Mouse (Mus musculus) fat pad, adult 2 months (tissue): Measurements from ENCODE around the gene Slc16a11.

Experiments used
- DNase-seq: peaks from one replicate; pipeline ENCODE4 v3.0.0-alpha.2; 2011; ENCODE audit warnings: low read depth, low spot score; ENCODE audit errors: extremely low read depth

Slc16a11 gene

DNA sequence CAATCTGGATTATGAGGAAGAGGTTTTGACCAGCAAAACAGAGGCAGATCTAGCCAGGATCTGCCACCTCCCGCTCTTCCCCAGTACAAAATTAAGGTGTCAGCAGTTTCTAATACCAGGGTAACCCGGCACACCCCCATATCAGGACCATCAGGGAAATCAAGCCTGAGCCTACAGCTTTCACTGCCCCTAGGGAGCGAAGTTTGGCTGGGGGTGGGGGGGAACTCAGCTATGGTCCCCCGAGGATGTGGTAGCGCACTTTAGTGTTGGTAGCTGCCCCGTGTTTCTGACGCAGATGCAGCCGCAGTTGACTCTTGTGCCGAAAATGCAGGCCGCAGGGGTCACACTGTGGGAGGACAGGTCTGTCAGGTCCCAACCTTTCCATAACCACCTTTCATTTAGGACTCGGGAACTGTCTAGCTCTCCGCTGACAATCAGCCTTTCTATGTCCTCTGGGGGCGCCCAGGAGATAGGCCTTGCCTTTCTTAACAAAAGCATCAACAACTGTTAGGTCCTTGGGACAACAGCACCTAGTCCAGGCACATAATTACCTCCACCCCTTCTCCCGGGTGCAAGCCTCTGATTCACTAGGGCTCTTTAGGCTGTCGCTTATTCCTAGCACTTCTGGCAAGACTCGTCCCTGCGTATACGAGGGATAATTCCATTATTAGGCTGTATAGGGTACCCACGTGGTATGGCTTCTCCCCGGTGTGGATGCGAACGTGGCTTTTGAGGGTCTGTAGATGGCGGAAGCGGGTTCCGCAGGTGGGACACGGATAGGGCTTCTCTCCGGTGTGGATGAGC lies 13.4 kb downstream of the Slc16a11 start:
- no peak for DNase-seq

DNA sequence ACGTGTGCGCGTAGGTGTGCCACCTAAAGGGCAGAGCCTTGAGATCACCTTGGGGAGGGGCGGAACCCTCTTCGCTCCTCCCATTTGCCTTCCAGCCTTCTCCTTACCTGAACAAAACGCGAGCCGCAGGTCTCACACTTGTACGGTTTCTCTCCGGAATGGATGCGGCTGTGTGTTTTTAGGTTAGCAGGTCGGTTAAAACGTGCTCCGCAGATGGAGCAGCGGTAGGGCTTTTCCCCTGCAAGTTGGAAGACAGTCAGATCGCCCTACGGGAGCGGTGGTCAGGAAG lies 14.0 kb downstream of the Slc16a11 start:
- DNase-seq: no peak

DNA sequence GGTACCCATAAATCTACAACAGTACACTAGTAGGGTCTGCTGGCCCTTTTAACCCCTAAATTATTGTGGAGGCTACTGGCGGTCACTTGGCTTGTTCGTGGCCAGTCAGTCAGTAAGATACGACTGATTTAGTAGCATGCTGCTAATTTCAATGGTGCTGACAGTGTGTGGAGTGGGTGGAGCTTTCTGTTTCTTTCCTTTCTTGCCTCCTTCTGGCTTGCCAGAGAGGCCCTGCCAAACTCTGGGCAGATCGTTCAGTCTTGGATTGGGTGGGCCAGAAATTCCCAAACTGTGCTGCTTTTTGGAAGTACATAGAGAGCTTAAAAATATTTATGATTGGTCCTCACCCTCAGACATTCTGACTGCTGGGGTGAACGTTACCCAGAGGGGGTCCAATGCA lies 14.6 kb downstream of the Slc16a11 start:
- no peak for DNase-seq

DNA sequence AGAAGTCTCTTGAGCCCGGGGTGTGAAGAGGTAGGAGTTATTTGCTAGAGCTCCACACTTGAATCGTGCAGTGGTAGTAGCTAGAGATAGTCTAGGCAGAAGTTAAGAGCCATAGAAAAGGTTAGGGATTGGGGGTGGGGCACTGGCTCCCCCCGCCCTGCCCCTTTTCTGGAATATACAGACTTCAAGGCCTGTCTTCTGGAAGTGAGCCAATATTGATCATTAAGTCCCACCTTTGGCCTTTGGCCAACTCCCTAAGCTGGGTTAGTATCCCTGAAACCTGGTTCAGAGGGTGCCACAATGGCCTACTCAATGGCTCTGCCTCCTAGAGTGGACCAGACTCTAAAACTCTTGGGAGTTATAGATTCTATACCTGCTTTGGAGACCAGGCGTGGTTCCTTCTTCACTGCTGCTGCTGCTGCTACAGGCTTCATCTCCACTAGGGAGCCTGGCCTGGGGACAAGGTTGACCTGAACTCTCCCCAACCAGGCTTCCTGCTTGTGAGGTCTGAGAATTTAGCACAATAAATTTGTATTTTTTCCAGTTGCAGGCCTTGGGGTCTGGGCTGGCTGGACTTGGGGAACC lies 15.2 kb downstream of the Slc16a11 start:
- no peak for DNase-seq

DNA sequence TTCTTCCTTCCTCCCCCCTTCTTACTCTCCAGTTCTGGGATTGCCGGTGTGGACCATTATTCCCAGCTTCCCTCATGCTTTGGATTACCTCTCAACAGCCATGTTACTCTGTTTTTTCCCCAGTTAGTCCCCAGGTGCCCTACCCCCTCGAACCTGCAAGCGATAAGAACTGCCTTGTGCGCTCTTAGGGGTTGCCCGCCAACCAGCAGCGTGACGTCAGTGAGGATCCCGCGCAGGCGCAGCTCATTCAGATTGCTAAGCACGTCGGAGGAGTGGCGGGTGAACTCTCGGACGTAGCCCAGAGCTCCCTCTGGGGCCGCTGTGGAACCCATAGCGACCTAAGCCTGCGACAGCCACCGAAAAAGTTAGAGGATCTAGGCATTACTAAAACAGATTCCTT lies 16.3 kb downstream of the Slc16a11 start:
- no peak for DNase-seq

DNA sequence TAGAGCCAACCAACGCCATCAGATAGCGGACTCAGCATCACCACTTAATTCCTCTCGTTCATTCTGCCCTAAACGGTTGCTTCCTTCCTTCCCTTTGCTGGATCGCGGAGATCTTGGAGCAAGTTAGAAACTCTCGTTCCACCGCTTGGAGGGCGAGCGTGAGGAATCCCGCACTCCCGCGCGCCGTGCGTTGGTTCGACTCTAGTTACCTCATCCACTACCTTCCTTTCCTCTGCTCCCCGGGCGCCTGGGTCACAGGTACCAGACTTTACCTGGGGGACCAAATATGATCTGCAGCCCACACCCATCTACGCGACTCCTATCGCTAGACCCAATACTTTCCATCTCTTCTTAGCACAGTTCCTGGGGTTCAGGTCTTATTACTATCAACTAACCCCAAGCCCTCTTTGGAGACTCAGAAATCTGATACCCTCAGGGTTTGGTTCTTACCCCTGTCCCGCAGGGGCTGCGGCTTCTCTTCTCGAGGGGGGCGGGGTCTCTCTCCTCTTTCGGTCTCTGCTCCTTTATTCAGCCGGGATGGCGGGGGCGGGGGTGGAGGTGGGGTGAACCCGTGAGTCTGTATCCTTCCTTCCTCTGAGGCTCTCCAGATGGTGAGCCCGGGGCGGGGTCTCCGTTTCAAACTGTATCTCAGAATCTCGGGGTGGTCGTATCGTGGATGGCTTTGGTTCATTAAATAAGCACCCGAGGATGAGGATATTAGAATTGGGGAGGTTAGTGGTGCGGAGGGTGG lies 16.9 kb downstream of the Slc16a11 start, which contains the start of gene Bcl6b:
Gene Bcl6b, minus strand, starts transcription at position 539 of the 751 bp plus-strand sequence.
- DNase-seq: no peak

- no peak for DNase-seq
These were observed 17.7 kb downstream of the Slc16a11 start for GRCm38 (mm10) chr11:70230239-70230727.

- no peak for DNase-seq
These were observed 20.0 kb downstream of the Slc16a11 start for GRCm38 (mm10) chr11:70232546-70232945.

DNA sequence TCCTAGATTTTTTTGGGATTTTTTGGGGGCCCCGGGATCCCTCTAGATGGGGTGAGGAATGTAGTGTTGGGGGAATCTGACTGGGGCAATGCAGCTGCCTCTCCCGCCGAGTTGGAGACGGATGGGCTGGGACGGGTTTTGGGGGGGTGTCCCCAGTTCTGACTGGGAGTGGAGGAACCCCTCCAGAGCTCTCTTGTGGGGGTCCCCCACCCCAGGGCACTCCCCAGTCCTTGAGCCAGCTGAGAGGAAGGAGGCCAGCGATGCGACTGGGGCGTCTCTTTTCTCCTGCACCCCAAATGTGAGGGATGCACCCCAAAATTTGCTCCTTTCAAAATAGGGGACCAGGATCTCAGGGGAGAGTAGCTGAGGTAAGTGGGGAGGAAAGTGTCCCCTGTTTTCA lies 20.5 kb downstream of the Slc16a11 start:
- DNase-seq: no peak

DNA sequence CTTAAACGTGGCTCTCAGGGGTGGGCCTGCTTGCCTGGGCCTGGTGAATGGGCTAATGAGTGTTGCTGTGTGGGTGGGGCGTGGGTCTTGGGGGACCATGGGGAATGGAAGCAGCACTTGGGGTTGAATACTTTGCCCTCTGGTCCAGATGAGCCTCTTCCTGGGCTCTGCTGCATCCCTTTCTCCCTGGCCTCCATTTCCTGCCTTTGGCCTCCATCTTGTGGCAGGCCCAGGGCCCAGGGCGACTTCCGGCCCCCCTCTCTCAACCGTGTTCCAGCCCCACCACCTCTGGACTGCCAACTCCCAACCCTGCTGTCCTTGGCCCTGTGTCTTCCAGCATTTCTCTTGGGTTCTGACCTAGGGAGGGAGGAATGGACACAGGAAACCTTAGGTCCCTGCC lies 21.5 kb downstream of the Slc16a11 start:
- DNase-seq: no peak

DNA sequence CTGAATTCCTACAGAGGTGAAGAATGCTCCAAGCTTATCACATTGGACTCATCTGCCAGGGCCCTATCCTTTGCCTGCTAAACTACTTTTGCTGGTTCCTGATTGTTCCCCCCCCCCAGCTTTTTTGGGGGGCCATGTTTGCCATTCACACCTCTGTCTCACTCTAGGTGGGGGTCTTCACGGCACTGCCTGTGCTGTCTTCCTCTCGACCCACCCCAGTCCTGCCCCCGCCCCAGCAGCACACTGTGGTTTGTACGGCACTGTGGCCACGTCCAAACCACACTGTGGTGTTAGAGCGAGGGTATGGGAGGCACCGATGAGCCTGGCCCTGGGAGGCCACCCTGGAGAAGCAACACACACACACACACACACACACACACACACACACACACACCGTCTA lies 21.9 kb downstream of the Slc16a11 start:
- DNase-seq: no peak

DNA sequence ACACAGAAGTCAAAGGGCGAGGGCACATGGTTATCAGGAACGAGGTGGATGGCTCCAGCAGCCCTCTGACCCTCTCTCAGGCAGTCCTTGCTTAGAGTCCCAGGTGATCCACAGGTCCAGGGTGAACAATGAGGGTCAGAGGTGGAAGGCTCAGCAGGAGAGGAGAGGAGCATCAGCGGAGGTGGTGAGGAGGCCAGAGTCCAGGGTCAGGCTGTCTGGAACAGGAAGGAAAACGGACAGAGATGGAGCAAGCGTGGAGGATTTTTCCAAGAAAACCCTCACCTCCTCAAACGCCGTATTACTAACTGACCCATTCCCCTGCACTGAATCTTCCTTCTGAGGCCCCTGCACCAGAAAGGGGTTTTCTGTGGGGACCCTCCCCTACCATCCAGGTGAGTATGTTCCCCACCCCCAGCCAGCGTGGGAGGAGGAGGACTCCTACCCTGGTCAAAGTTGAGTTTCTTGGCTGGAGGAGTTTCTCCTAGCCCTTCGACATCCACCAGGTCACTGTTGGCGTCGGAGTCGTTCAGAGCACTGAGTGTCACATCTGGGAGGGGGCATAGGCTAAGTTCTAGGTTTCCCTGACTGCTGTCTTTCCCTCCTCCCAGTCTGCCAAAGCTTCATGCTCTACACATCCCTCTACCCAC lies 22.8 kb downstream of the Slc16a11 start:
- no peak for DNase-seq

DNA sequence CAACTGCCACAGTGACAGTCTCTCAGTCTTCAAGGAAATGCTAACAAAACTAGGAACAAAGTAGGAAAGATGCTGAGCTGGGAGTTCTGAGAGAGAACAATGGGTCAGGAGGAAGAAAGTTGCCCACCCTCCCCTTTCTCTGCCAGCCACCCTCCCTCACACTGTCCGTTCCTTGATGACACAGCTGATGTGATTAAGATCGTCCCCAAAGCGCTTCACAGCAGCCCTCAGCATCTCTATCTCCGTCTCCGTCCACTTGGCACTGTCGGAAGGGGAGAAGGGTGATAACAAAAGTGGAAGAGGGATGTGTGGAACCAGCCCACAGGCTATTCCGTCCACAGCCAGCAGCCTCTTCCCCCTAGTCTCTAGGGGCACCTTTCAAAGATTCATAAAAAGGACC lies 24.2 kb downstream of the Slc16a11 start:
- DNase-seq: no peak

- DNase-seq: no peak
These were observed 25.1 kb downstream of the Slc16a11 start, which contains the start of gene 0610010K14Rik for GRCm38 (mm10) chr11:70237457-70238167. Gene 0610010K14Rik, minus strand, starts transcription at chr11:70237914.

DNA sequence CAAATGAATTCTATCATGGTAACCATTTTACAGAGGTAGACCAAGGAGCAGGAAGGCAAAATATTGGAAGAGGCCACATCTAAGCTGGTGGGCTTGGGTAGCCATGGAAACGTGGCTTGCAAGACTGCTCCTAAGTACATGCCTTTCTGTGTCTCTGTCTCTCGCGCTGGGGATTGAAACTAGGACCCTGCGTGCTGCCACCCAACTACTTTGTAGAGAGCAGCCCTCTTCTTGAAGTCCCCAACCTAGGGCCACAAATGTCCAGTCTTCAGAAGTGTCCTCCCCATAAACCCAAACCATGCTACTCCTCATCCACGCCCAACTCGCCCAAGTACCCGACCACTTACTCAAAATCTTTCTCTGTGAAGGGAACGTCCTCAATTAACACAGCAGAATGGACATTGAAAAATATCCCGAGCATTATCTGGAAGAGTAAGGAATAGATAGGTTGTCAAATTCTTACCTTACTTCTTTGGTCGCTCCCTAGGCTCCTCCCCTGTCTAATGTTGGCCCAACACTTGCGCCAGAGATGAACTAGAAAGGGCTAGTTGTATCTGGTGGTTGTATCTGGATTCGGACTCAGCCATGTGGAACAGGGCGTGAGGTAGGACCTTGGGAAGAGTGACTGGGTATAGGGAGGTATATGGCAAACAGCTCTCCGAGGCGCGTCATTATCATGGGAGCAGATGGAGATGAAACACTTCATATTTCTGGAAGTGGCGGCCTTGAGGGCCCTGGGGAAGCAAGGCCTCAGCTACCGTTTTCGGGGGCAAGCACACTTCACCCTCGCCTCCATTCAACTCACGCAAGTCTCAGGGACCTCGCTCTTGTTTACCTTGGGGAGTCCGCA lies 26.3 kb downstream of the Slc16a11 start:
- no peak for DNase-seq

DNA sequence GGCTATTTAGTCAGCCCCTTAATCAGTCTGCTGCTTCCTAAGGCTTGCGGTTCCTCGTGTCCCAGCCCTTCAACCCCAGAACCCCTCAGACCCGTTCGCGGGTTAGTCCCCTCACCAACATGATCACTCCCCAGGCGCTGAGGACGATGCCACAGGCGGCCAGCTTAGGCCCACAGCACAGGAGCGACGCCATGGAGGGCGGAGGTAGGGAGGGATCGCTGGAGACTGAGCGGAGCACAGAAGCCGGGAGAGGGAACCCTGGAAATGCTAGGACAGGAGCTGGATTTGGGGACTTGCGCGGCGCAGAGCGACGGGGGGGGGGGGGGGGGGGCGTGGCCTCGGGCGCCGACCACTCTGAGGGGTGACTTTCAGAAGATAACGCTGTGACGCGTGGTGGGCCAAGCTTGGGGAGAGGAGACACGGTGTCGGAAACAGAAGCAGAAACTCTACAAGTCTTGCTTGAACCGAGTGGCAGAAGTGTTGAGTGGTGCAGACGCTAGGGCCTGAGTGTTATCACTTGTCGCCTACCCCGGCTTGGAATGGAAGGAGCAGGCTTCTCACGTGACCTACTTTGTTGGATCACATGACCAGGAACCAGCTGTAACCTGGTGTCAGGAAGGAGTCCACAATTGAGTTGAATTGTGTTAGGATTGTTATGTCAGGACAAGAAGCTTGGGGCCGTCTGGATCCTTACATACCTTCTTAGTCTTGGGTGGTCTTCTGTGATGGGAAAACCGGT lies 27.2 kb downstream of the Slc16a11 start, which contains the start of the genes Gm21988 and Rnasek:
Gene Gm21988, minus strand, starts transcription at position 290 of the 739 bp plus-strand sequence.
Gene Rnasek, minus strand, starts transcription at position 302 of the 739 bp plus-strand sequence.
- no peak for DNase-seq

DNA sequence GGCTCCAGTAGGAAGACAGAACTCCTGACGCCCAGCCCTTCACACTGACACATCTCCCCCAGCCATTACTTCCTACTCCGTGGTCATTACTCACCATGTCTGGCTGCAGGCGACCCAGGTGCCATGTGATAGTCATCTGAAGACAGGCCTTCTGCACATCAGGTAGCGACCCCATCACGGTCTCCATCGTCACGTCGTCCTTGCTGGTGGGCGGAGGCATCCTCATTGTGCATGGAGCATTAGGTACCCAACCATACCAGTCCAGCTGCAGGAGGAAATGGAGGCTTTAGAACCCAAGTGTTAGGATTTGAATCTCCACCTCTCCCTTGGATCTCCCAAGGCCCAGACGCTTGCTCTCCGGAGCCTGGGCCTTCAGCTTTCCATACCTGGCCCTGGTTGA lies 30.0 kb downstream of the Slc16a11 start:
- DNase-seq: no peak

GRCm38 (mm10) chr11:70247136-70247845 lies 34.7 kb downstream of the Slc16a11 start:
- no peak for DNase-seq
